Mouse (Mus musculus) heart, embryonic 14.5 days (tissue): ENCODE results near the gene Ebf1. TPM values are rescaled to one million over a fixed set of nuclear protein-coding genes. Genes with fewer than 3 reads are reported as not detected.

ENCODE experiments used
- ATAC-seq: fragments of 200-750 bp; cut with Nextera tagmentation; 2 replicates; pipeline ENCODE4 v1.8.0; 2017; ENCODE audit warnings: low read depth, moderate TSS enrichment; ENCODE audit not compliant: insufficient number of reproducible peaks, insufficient read depth, low FRiP score
- H3K27ac ChIP-seq, 2 experiments: fragments of 200-500 bp in 1 of 2; fragments of 300-500 bp in 1 of 2; sonication (generic) in 1 of 2; replicated peaks in 1 of 2; 2 replicates each; pipeline ENCODE4 v1.5.1; 2012 to 2014; ENCODE audit warnings: low read depth in 2 of 2, low read length in 2 of 2, control low read depth in 1 of 2, mild to moderate bottlenecking in 1 of 2, mixed read lengths in 1 of 2; ENCODE audit not compliant: control insufficient read depth in 1 of 2, insufficient read depth in 1 of 2
- H3K27me3 ChIP-seq: fragments of 300-500 bp; sonication (generic); 2 replicates; pipeline ENCODE4 v1.6.1; 2014; ENCODE audit warnings: mild to moderate bottlenecking, low read length, control low read depth; ENCODE audit not compliant: control insufficient read depth, insufficient read depth
- H3K36me3 ChIP-seq: fragments of 300-500 bp; sonication (generic); 2 replicates; pipeline ENCODE4 v1.6.1; 2014; ENCODE audit warnings: mild to moderate bottlenecking, control low read depth, low read length, mixed read lengths; ENCODE audit not compliant: control insufficient read depth, insufficient read depth
- H3K4me1 ChIP-seq, 2 experiments: fragments of 200-500 bp in 1 of 2; fragments of 300-500 bp in 1 of 2; sonication (generic) in 1 of 2; 2 replicates each; pipeline ENCODE4 v1.6.1; 2012 to 2014; ENCODE audit warnings: low read length in 2 of 2, control low read depth in 1 of 2, mixed read lengths in 1 of 2; ENCODE audit not compliant: control insufficient read depth in 2 of 2, insufficient read depth in 2 of 2
- H3K4me2 ChIP-seq: fragments of 300-500 bp; sonication (generic); 2 replicates; pipeline ENCODE4 v1.6.1; 2014; ENCODE audit warnings: mild to moderate bottlenecking, low read length
- H3K4me3 ChIP-seq, 2 experiments: fragments of 200-500 bp in 1 of 2; fragments of 300-500 bp in 1 of 2; sonication (generic) in 1 of 2; 2 replicates each; pipeline ENCODE4 v1.5.1; 2012 to 2014; ENCODE audit warnings: low read length in 2 of 2, mild to moderate bottlenecking in 2 of 2, control low read depth in 1 of 2, low read depth in 1 of 2, moderate library complexity in 1 of 2; ENCODE audit not compliant: control insufficient read depth in 1 of 2, insufficient read depth in 1 of 2
- H3K9ac ChIP-seq: fragments of 300-500 bp; sonication (generic); 2 replicates; pipeline ENCODE4 v1.6.1; 2014; ENCODE audit warnings: mild to moderate bottlenecking, low read length
- H3K9me3 ChIP-seq: fragments of 300-500 bp; sonication (generic); 2 replicates; pipeline ENCODE4 v1.6.1; 2016; ENCODE audit warnings: low read length, control low read depth; ENCODE audit not compliant: control insufficient read depth
- WGBS: fragments of 180-500 bp; shearing (Covaris S2); extraction: QIAGEN DNeasy Blood & Tissue Kit; methylation state at CpG from one replicate; pipeline ENCODE4 v1.1.7; 2014; 5-methylcytosine and 5-hydroxymethylcytosine counted together
- polyA plus RNA-seq: library from polyadenylated mRNA; unstranded; fragments of >200 nt; fragmentation: Nextera tagmentation; extraction: Ambion mirVana; gene quantifications from 2 replicates; pipeline ENCODE4 v1.2.1, GENCODE M21; 2014

Gene Ebf1
- polyA plus RNA-seq, 1 experiment from 2014 or later: 17.0 TPM

DNA sequence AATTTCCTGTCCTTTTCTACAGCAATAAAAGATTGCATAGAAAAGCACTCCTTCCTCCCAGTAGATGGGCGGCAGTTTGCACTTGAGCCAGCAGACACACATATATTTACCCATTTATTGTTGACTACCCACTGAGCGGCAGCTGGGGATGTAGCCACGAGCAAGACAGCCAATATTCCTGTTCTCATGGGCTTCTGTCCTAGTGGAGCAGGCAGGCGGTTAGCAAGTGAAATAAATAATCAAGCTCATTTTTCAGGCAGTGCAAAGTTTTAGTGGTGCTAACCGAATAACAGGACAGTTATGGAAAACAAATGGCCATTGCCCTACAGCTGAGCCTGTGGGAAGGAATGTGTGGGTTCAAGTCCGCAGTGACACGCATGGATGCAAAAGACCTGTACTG is 196.4 kb downstream of the Ebf1 start:
- Histone ChIP-seq H3K27me3 (no peaks in the 10 kb centered on the region), H3K9ac (no peak overlapping the region), H3K4me2 (no peak overlapping the region), H3K36me3 (no peaks in the 10 kb centered on the region), H3K9me3 (no peaks in the 10 kb centered on the region), H3K4me1 (no peaks in the 10 kb centered on the region), H3K27ac (no peak overlapping the region), H3K4me3 (no peak overlapping the region)
- ATAC-seq: no peak
- 84% methylated on average over 7 of the region's 7 CpGs for WGBS

DNA sequence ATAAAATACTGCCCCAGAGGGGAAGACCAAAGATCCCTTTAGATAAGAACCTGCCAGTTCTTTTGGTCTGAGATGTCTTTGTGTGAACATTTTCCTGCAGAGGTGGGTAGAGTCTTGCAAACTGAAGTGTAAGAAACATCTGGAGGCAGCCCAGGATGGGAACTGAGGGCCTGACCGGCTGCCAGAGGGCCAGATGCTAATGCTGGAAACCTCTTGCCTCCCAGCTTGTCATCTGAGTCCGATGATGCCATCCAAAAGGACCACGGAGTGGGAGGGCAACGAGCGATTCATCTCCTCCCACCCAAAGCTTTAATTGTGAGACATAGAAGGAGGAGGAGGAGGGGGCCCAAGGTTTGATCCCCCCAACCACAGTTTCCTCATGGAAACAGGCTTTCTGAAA is 197.7 kb downstream of the Ebf1 start:
- ATAC-seq: no peak
- H3K4me3 ChIP-seq: no peak overlapping the region
- H3K9ac ChIP-seq: no peak overlapping the region
- H3K9me3 ChIP-seq: no peaks in the 10 kb centered on the region
- H3K27me3 ChIP-seq: no peaks in the 10 kb centered on the region
- H3K27ac ChIP-seq: no peak overlapping the region
- WGBS: 72% methylated on average over 5 of the region's 5 CpGs
- no peaks in the 10 kb centered on the region for H3K36me3 ChIP-seq
- H3K4me1 ChIP-seq: no peaks in the 10 kb centered on the region
- H3K4me2 ChIP-seq: no peak overlapping the region

DNA sequence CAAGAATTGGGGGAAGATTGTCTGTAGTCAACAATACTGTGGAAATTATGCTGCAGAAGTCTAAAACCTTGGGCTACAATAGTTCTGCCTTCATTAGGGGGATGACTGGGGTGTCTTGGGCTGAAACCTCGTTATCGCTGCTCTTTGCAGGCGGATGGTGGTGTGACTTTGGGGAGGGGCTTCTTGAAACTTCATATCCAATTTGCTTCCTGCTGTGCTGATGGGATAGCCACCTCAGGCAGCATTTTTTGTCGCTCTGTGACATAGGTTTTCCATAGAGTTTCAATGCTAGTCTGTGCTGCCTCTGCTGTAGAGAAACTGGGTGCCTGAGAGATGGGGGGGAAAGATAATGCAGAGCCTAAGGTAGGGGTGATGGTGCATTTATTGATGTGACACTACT is 198.9 kb downstream of the Ebf1 start:
- Histone ChIP-seq H3K9me3 (no peaks in the 10 kb centered on the region), H3K27ac (no peak overlapping the region), H3K4me2 (no peak overlapping the region), H3K4me1 (no peaks in the 10 kb centered on the region), H3K27me3 (no peaks in the 10 kb centered on the region), H3K4me3 (no peak overlapping the region), H3K36me3 (no peaks in the 10 kb centered on the region), H3K9ac (no peak overlapping the region)
- WGBS: 63% methylated on average over 4 of the region's 4 CpGs
- no peak for ATAC-seq

DNA sequence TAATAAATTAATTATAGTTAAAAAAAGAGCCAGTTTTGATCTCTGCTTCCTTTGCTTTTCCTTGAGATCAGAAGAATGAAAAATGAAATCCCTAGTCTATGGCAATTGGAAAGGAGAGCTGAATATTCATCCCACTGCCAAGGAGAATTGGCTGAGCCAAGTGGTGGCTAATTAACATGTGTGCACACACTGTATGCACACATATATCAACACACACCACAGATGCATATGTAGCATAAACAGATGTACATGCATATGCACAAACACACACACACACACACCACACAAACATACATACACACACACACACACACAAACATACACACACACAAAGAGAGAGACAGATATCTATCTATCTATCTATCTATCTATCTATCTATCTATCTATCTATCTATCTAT is 205.2 kb downstream of the Ebf1 start:
- Histone ChIP-seq H3K27ac (no peak overlapping the region), H3K9me3 (no peaks in the 10 kb centered on the region), H3K27me3 (no peaks in the 10 kb centered on the region), H3K4me2 (no peak overlapping the region), H3K4me1 (0 out of 4 replicates have a peak, but pooled peaks cover 2 to 4% of the 10 kb centered on the region in 2 experiments), H3K9ac (no peak overlapping the region), H3K36me3 (no peaks in the 10 kb centered on the region), H3K4me3 (no peak overlapping the region)
- no peak for ATAC-seq

DNA sequence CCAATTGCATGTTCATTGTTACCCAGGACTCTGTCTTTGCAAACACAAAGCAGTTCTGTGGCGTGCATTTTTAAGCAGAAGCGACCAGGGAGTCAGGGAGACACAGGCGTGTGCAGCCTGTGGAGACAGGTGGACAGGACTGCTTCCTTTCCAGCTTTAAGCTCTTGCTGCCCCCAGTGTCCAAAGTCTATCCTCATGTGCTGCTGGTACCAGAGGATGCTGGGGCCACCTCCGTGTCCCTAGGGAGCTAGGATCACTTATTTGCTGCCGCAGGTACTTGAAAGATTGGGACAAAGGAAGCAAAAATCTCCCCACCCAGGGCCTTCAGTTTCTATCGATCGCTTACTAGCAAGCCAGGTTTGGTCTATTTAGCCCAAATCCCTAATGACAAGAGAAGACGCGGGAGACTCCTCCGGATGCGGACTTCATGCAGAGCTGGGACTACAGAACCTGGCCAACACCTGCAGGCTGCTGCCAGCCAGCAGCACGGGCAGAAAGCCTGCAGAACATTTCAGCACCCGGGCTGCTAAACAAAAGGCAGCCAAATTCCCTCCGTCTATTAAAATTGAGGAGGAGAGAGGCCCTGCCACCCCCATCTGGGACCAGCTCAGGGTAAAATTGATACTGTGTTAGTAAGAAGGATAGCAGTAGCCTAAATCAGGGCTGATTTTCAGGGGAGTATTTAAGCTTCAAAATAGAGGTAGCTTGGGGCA is 215.3 kb downstream of the Ebf1 start:
- 36% methylated on average over 14 of the region's 14 CpGs for WGBS
- Histone ChIP-seq H3K4me2 (no peak overlapping the region), H3K9ac (no peak overlapping the region)

DNA sequence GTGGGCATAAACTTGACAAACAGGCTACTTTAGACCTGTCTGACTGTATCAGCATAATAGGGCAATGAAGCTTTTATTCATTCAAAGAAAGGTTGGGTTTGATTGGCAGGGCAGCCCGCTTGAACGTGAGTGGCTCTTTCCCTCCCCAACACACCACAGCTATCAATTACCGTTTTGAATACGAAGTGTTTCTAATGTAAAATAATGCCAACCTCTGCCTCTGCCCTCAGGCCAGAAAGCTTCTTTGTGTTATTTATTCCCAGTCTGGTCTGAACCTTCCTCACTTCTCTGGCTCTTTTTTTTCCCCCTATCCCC is 215.8 kb downstream of the Ebf1 start:
- 39% methylated on average over 4 of the region's 4 CpGs for WGBS
- Histone ChIP-seq H3K9ac (no peak overlapping the region), H3K27me3 (0 out of 2 replicates have a peak, but pooled peaks cover 4% of the 10 kb centered on the region), H3K4me3 (no peak overlapping the region), H3K27ac (no peak overlapping the region), H3K4me2 (no peak overlapping the region), H3K9me3 (no peaks in the 10 kb centered on the region), H3K36me3 (no peaks in the 10 kb centered on the region), H3K4me1 (peaks cover 0 to 3% of the 10 kb centered on the region in 2 experiments; a peak in 1 of 4 replicates)
- no peak for ATAC-seq

More for the DNA sequence above, 215.3 kb downstream of the Ebf1 start:
- peaks cover 0 to 3% of the 10 kb centered on the region in 2 experiments; a peak in 1 of 4 replicates for H3K4me1 ChIP-seq
- no peak for ATAC-seq
- H3K27ac ChIP-seq: no peak overlapping the region
- no peaks in the 10 kb centered on the region for H3K9me3 ChIP-seq
- H3K4me3 ChIP-seq: no peak overlapping the region
- H3K36me3 ChIP-seq: no peaks in the 10 kb centered on the region
- 0 out of 2 replicates have a peak, but pooled peaks cover 4% of the 10 kb centered on the region for H3K27me3 ChIP-seq

DNA sequence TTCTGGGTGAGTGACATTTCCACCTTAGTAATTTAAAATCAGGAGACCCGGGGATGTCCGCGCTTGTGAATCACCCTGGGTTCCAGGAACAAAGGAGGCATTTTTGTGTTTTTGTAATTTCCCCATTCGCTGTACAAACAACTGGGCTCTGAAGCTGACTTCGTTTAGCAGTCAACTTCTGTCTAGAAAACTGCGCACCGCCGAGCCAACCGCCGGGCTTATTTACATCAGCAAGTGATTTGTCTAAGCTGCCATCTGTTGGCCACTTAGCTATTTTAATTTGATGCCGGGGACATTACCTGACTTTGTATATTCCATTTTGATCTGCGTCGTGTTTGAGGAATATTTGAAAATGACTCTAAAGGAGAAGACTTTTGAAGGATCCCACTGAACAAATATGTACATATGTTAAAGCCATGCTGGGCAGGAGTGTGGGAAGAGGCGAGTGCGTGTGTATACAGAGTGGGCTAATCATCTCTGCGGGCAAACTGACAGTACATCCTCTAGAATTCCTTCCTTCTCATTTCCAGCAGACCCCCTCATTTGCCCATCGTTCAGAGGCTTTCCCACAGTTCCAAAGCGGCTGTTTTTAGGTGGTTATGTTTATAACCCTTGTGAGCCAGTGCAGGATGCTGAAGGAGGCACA is 216.4 kb downstream of the Ebf1 start:
- WGBS: 61% methylated on average over 18 of the region's 18 CpGs
- H3K36me3 ChIP-seq: no peaks in the 10 kb centered on the region
- no peak overlapping the region for H3K4me3 ChIP-seq
- peaks cover 0 to 3% of the 10 kb centered on the region in 2 experiments; a peak in 1 of 4 replicates for H3K4me1 ChIP-seq
- no peak overlapping the region for H3K9ac ChIP-seq
- 0 out of 2 replicates have a peak, but pooled peaks cover 4% of the 10 kb centered on the region for H3K27me3 ChIP-seq
- ATAC-seq: no peak
- no peaks in the 10 kb centered on the region for H3K9me3 ChIP-seq
- H3K4me2 ChIP-seq: no peak overlapping the region
- no peak overlapping the region for H3K27ac ChIP-seq
